Mouse (Mus musculus) myocyte (in vitro differentiated cells): ENCODE results near the gene Fam169b.

Source experiments
- CEBPB ChIP-seq: IDR thresholded peaks from 2 replicates; pipeline ENCODE4 v1.6.1; 2011; ENCODE audit warnings: mild to moderate bottlenecking, moderate library complexity; ENCODE audit not compliant: poor library complexity, insufficient read depth, severe bottlenecking
- E2F4 ChIP-seq: IDR thresholded peaks from one replicate; pipeline ENCODE4 v1.6.1; 2011; ENCODE audit warnings: mild to moderate bottlenecking, control low read depth, moderate library complexity; ENCODE audit not compliant: insufficient read depth
- MAX ChIP-seq: IDR thresholded peaks from one replicate; pipeline ENCODE4 v1.6.1; 2011; ENCODE audit warnings: low read depth, mild to moderate bottlenecking, control low read depth
- MYOD1 ChIP-seq, 3 experiments: IDR thresholded peaks; one replicate each; pipeline ENCODE4 v1.6.1; 2011; ENCODE audit warnings: control low read depth in 2 of 3, low read depth in 2 of 3, mild to moderate bottlenecking in 2 of 3, moderate library complexity in 1 of 3; ENCODE audit not compliant: insufficient read length in 2 of 3, control insufficient read depth in 1 of 3
- POLR2A ChIP-seq: IDR thresholded peaks from one replicate; pipeline ENCODE4 v1.6.1; 2011; ENCODE audit warnings: low read depth, mild to moderate bottlenecking, control low read depth, moderate library complexity; ENCODE audit not compliant: insufficient read length
- POLR2AphosphoS2 ChIP-seq: IDR thresholded peaks from one replicate; pipeline ENCODE4 v1.6.1; 2011; ENCODE audit warnings: low read depth, control low read depth; ENCODE audit not compliant: insufficient read length
- REST ChIP-seq: IDR thresholded peaks from one replicate; pipeline ENCODE4 v1.6.1; 2011; ENCODE audit warnings: mild to moderate bottlenecking, control low read depth, moderate library complexity; ENCODE audit not compliant: insufficient read depth, insufficient read length
- TCF12 ChIP-seq: IDR thresholded peaks from one replicate; pipeline ENCODE4 v1.6.1; 2011; ENCODE audit warnings: mild to moderate bottlenecking, control low read depth; ENCODE audit not compliant: poor library complexity, insufficient read depth, severe bottlenecking
- TCF3 ChIP-seq: IDR thresholded peaks from one replicate; pipeline ENCODE4 v1.6.1; 2011; ENCODE audit warnings: low read depth, control low read depth; ENCODE audit not compliant: insufficient read length
- USF1 ChIP-seq: IDR thresholded peaks from one replicate; pipeline ENCODE4 v1.6.1; 2011; ENCODE audit warnings: low read depth, mild to moderate bottlenecking, control low read depth, moderate library complexity

GRCm38 (mm10) chr7:68241205-68241604 lies 32.4 kb upstream of the Fam169b start:
- no peak for TF ChIP-seq POLR2A
- no peak for TF ChIP-seq USF1
- TF ChIP-seq MAX = no peak
- no peak for TF ChIP-seq TCF3
- TF ChIP-seq TCF12 = no peak
- TF ChIP-seq MYOD1 (IDR thresholded peaks at IDR 0.05; ENCODE audit: control insufficient read depth in 1 of 3, insufficient read length in 2 of 3, low read depth in 2 of 3) = no peak
- TF ChIP-seq REST = no peak
- no peak for TF ChIP-seq E2F4
- no peak for TF ChIP-seq POLR2AphosphoS2
- no peak for TF ChIP-seq CEBPB
